Mouse (Mus musculus) ES-Bruce4 (cell line): ENCODE measurements around the gene Fam50b. TPM values are rescaled to one million over a fixed set of nuclear protein-coding genes. Genes with fewer than 3 reads are reported as not detected.

Experiments used
- H3K27ac ChIP-seq: 2 replicates; pipeline ENCODE4 v1.5.1; 2012; ENCODE audit warnings: low read length, inconsistent platforms; ENCODE audit not compliant: insufficient read depth
- H3K27me3 ChIP-seq: 2 replicates; pipeline ENCODE4 v1.6.1; 2012; ENCODE audit warnings: mild to moderate bottlenecking, low read length, inconsistent platforms; ENCODE audit not compliant: control insufficient read depth, poor library complexity, insufficient read depth, severe bottlenecking
- H3K36me3 ChIP-seq: 2 replicates; pipeline ENCODE4 v1.6.1; 2012; ENCODE audit warnings: inconsistent platforms, mild to moderate bottlenecking, low read length, moderate library complexity; ENCODE audit not compliant: control insufficient read depth, poor library complexity, insufficient read depth, severe bottlenecking
- H3K4me1 ChIP-seq: one replicate; pipeline ENCODE4 v1.8.1; 2011; ENCODE audit warnings: low read length; ENCODE audit not compliant: control insufficient read depth, insufficient read depth
- H3K4me3 ChIP-seq: 2 replicates; pipeline ENCODE4 v1.5.1; 2011; ENCODE audit warnings: low read depth, mild to moderate bottlenecking, low read length
- H3K9ac ChIP-seq: 2 replicates; pipeline ENCODE4 v1.6.1; 2012; ENCODE audit warnings: low read depth, mild to moderate bottlenecking, inconsistent platforms; ENCODE audit not compliant: poor library complexity, severe bottlenecking
- H3K9me3 ChIP-seq: replicated peaks from 2 replicates; pipeline ENCODE4 v1.6.1; 2012; ENCODE audit warnings: mild to moderate bottlenecking, low read length, inconsistent platforms; ENCODE audit not compliant: control insufficient read depth, poor library complexity, insufficient read depth, severe bottlenecking
- CTCF ChIP-seq: IDR thresholded peaks from one replicate; pipeline ENCODE4 v1.8.1; 2011; ENCODE audit warnings: low read depth, low read length
- EP300 ChIP-seq: IDR thresholded peaks from 2 replicates; pipeline ENCODE4 v1.6.1; 2011; ENCODE audit warnings: low read depth, low read length; ENCODE audit not compliant: insufficient read depth
- POLR2A ChIP-seq: IDR thresholded peaks from one replicate; pipeline ENCODE4 v1.8.1; 2011; ENCODE audit warnings: low read length; ENCODE audit not compliant: insufficient read depth
- polyA plus RNA-seq: library from polyadenylated mRNA; stranded (reverse); fragments of >200 nt; gene quantifications from 2 replicates; pipeline ENCODE4 v1.2.4, GENCODE M21; 2011; ENCODE audit warnings: low read depth; ENCODE audit not compliant: missing spikeins, insufficient read depth, insufficient read length

The Fam50b gene
- polyA plus RNA-seq, 1 experiment, result not detected

DNA sequence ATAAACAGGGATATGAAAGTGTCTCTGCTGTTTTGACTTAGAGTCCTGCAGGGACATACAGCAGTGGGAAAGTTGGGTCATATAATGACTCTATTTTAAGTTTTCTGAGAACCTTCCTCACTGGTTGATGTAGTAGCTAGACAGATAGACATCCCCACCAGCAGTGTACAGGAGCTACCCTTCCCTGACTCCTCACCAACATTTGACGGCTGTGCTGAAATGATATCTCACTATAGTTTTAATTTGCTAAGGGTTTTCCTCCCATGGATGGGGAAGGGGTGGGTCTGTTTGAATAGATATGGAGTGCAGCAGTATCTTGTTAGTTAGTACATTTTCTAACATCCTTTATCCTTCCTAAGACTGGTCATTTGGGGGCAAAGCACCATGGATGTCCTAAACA lies 34.0 kb upstream of the Fam50b start:
- no peaks in the 10 kb centered on the region for H3K27me3 ChIP-seq
- no peak overlapping the region for H3K9ac ChIP-seq
- H3K4me1 ChIP-seq, result no peaks in the 10 kb centered on the region
- no peak overlapping the region for H3K27ac ChIP-seq
- H3K9me3 ChIP-seq, result no peaks in the 10 kb centered on the region
- no peak for TF ChIP-seq CTCF
- TF ChIP-seq POLR2A, result no peak
- TF ChIP-seq EP300, result no peak
- H3K4me3 ChIP-seq, result no peak overlapping the region
- no peaks in the 10 kb centered on the region for H3K36me3 ChIP-seq

DNA sequence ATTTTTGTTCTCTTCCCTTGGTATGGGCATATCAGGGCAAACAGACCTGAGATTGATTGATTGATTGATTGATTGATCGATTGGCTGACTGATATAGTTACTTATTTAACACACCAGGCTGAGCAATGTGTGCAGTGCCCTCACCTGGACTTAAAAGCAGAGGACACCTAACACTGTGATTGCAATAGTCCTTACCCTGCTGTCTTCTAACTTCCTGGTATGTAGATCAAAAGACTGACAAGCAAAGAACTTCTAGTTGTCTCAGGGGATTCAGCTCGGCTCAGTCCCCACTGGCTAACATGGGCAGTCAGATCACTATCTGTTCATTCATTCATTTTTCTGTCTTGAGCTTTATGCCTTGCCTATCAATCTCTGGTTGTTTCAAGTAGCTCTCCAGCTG lies 31.3 kb upstream of the Fam50b start:
- TF ChIP-seq EP300 (no peak), CTCF (no peak), POLR2A (no peak)
- no peak overlapping the region for H3K4me3 ChIP-seq
- H3K4me1 ChIP-seq, result no peaks in the 10 kb centered on the region
- no peaks in the 10 kb centered on the region for H3K36me3 ChIP-seq
- no peaks in the 10 kb centered on the region for H3K9me3 ChIP-seq
- H3K27ac ChIP-seq, result no peak overlapping the region
- no peak overlapping the region for H3K9ac ChIP-seq
- H3K27me3 ChIP-seq, result no peaks in the 10 kb centered on the region

DNA sequence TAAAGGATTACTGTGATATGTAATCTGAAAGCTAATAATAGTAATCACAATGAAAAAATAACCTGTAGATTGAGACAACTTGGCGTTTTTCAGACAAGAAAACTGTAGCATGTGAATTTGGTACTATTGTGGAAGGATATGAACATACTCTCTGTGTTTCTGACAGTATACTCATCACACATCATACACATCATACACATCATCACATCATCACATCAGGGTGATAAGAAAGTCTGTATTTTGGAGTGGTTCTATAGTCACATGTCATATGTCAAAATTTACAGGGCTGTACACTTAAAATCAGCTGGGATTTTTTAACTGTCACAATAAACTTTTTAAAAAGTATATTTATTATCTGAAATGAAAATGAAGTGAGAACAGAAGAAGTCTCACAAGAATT lies 30.9 kb upstream of the Fam50b start:
- H3K27me3 ChIP-seq, result no peaks in the 10 kb centered on the region
- no peaks in the 10 kb centered on the region for H3K4me1 ChIP-seq
- no peak overlapping the region for H3K27ac ChIP-seq
- no peaks in the 10 kb centered on the region for H3K36me3 ChIP-seq
- no peaks in the 10 kb centered on the region for H3K9me3 ChIP-seq
- TF ChIP-seq EP300 (no peak), POLR2A (no peak), CTCF (no peak)
- no peak overlapping the region for H3K4me3 ChIP-seq
- H3K9ac ChIP-seq, result no peak overlapping the region

GRCm38 (mm10) chr13:34704835-34705234 lies 29.8 kb upstream of the Fam50b start:
- no peak overlapping the region for H3K27ac ChIP-seq
- TF ChIP-seq EP300, result no peak
- no peak for TF ChIP-seq CTCF
- no peak for TF ChIP-seq POLR2A
- H3K27me3 ChIP-seq, result no peaks in the 10 kb centered on the region
- no peaks in the 10 kb centered on the region for H3K9me3 ChIP-seq
- no peak overlapping the region for H3K4me3 ChIP-seq
- no peak overlapping the region for H3K9ac ChIP-seq
- no peaks in the 10 kb centered on the region for H3K4me1 ChIP-seq
- H3K36me3 ChIP-seq, result no peaks in the 10 kb centered on the region

- no peak overlapping the region for H3K27ac ChIP-seq
These were observed 25.7 kb upstream of the Fam50b start for GRCm38 (mm10) chr13:34708955-34709354.

DNA sequence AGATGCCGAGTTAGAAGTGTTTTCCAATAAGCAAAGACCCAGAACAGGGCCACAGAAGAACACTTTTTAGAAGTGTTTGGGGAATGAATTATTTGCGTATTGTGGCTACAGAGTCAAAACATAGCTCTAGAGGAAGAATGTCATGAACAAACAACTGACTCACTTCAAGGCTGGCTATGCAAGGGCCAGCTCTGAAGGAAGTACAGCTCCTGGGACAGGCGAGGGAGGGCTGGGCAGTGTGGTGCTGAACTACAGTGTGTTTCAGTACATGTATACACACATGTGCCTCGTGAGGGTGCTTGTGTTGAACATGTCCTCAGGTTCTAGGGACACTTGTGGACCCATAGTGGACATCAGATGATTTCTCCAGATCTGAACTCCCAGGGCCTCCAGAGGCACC lies 25.1 kb upstream of the Fam50b start:
- no peaks in the 10 kb centered on the region for H3K27me3 ChIP-seq
- no peak overlapping the region for H3K27ac ChIP-seq
- H3K36me3 ChIP-seq, result no peaks in the 10 kb centered on the region
- no peaks in the 10 kb centered on the region for H3K9me3 ChIP-seq
- H3K9ac ChIP-seq, result no peak overlapping the region
- no peak for TF ChIP-seq POLR2A
- TF ChIP-seq CTCF, result no peak
- TF ChIP-seq EP300, result no peak
- no peaks in the 10 kb centered on the region for H3K4me1 ChIP-seq
- H3K4me3 ChIP-seq, result no peak overlapping the region

More at GRCm38 (mm10) chr13:34708955-34709354, 25.7 kb upstream of the Fam50b start:
- H3K4me3 ChIP-seq, result no peak overlapping the region
- no peaks in the 10 kb centered on the region for H3K9me3 ChIP-seq
- TF ChIP-seq CTCF (no peak), POLR2A (no peak), EP300 (no peak)
- no peaks in the 10 kb centered on the region for H3K27me3 ChIP-seq
- H3K36me3 ChIP-seq, result no peaks in the 10 kb centered on the region
- H3K4me1 ChIP-seq, result no peaks in the 10 kb centered on the region
- H3K9ac ChIP-seq, result no peak overlapping the region
